Mouse (Mus musculus) kidney, adult 18-20 months (tissue): ENCODE results near the gene Arl8a.

Source experiments
- DNase-seq: peaks from one replicate; pipeline ENCODE4 v3.0.0; 2021

The Arl8a gene

GRCm38 (mm10) chr1:135204196-135205126 is 57.8 kb downstream of the Arl8a start:
- DNase-seq, result no peak

GRCm38 (mm10) chr1:135205257-135205656 is 58.6 kb downstream of the Arl8a start:
- no peak for DNase-seq
